Mouse (Mus musculus): Measurements from ENCODE around the gene Sdad1. TPM values are rescaled to one million over a fixed set of nuclear protein-coding genes. Genes with fewer than 3 reads are reported as not detected.

The Sdad1 gene
- polyA plus RNA-seq, 1 experiment: 83.8 TPM

DNA sequence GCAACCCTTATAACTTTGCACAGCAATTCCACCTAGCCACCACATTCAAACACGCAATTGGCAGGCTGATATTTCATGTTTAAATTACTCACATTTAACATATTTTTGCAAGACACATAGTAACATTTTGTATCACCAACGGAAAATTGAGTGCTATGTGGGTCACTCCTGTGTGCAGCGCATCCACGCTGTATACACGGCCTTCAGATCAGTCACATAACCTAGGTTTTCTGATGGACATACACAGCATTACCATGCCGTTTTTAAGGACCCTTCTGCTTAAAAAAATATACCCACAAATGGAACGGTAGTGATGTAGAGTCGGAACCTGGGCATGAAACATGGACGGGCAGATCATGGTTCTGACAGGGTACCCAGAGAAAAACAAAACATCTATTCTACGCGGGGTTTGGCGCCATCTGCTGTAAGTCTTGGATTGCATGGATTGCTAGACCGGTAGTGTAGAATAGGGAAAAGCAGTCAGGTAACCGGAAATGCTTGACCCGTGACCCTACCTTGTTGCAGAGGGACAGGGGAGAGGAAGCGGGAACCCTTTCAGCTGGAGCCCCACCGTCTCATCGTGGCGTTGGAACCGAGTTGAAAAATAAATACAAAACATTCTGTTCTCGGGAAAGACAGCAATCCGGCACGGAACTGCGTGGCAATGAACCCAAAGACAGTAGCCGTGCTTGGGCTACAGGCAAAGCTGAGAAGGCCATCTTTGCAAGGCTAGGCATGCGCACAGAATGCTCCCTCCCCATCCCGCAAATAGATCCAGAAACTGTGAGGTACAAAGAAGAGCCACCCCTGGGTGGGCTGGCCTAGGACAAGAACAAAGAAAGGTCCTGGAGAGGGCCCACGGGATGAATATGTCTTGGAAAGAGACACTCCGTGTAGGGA lies 70.7 kb downstream of the Sdad1 start:
- no peaks in the 10 kb centered on the region for H3K36me3 ChIP-seq (ENCODE audit: control insufficient read depth, insufficient read depth, low read length, poor library complexity, severe bottlenecking)
- peak overlapping the region; percentile 23; the same call in 1 of the 2 replicates for H3K27ac ChIP-seq (ENCODE audit: insufficient read depth, low read length)
- no peaks in the 10 kb centered on the region for H3K27me3 ChIP-seq (ENCODE audit: control insufficient read depth, insufficient read depth, low read length, poor library complexity, severe bottlenecking)
- peak overlapping the region; percentile 54 for H3K9ac ChIP-seq (ENCODE audit: low read depth, poor library complexity, severe bottlenecking)
- peak overlapping the region; percentile 66 for H3K4me3 ChIP-seq (ENCODE audit: low read depth, low read length)
- H3K9me3 ChIP-seq (replicated peaks; ENCODE audit: control insufficient read depth, insufficient read depth, low read length, poor library complexity, severe bottlenecking): no peaks in the 10 kb centered on the region
- TF ChIP-seq POLR2A (IDR thresholded peaks at IDR 0.05; ENCODE audit: insufficient read depth, low read length) (peak; percentile 9), EP300 (IDR thresholded peaks at IDR 0.05; ENCODE audit: insufficient read depth, low read depth, low read length) (no peak), CTCF (IDR thresholded peaks at IDR 0.05; ENCODE audit: low read depth, low read length) (peak; percentile 45)
- no peaks in the 10 kb centered on the region for H3K4me1 ChIP-seq (ENCODE audit: control insufficient read depth, insufficient read depth, low read length)

DNA sequence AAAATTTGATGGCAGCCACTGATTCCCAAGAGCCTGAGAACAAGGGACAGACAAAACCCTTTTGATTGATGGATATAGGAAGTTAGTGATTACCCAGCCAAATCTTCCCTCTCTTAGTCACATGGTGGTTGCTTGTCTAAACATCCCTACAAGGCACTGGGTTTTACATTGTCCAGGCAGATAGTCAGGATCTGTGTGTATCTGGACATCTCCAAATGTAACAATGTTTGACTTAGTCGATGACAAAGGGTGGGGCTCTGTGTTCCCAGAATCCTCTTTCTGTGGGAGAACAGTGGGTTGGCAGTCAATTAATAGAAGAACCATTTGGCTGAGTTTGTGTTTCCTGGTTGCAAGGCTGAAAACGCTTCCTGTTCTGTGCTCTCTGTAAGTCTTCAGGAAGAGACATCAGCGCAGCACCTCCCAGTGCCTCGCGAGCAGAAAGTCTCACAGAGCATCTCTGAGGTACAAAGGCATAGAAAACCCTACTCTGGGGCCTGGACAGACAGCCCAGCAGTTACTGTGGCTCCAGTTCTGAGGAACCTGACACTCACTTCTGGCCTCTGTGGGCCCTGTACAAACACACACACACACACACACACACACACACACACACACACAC lies 75.2 kb downstream of the Sdad1 start:
- H3K4me1 ChIP-seq (ENCODE audit: control insufficient read depth, insufficient read depth, low read length): no peaks in the 10 kb centered on the region
- no peaks in the 10 kb centered on the region for H3K36me3 ChIP-seq (ENCODE audit: control insufficient read depth, insufficient read depth, low read length, poor library complexity, severe bottlenecking)
- no peaks in the 10 kb centered on the region for H3K9me3 ChIP-seq (replicated peaks; ENCODE audit: control insufficient read depth, insufficient read depth, low read length, poor library complexity, severe bottlenecking)
- no peaks in the 10 kb centered on the region for H3K27me3 ChIP-seq (ENCODE audit: control insufficient read depth, insufficient read depth, low read length, poor library complexity, severe bottlenecking)
- no peak overlapping the region for H3K9ac ChIP-seq (ENCODE audit: low read depth, poor library complexity, severe bottlenecking)
- TF ChIP-seq EP300 (IDR thresholded peaks at IDR 0.05; ENCODE audit: insufficient read depth, low read depth, low read length) (no peak), CTCF (IDR thresholded peaks at IDR 0.05; ENCODE audit: low read depth, low read length) (no peak), POLR2A (IDR thresholded peaks at IDR 0.05; ENCODE audit: insufficient read depth, low read length) (no peak)
- H3K27ac ChIP-seq (ENCODE audit: insufficient read depth, low read length): no peak overlapping the region
- no peak overlapping the region for H3K4me3 ChIP-seq (ENCODE audit: low read depth, low read length)

Other genes starting within 250 kb of the Sdad1 start
- gene G3bp2, start 226.8 kb downstream of the Sdad1 start, polyA plus RNA-seq (2011; ENCODE audit: insufficient read depth, insufficient read length, low read depth, missing spikeins): 203 and 213 TPM in 2 replicates
- gene Uso1, start 172.5 kb downstream of the Sdad1 start, polyA plus RNA-seq (2011; ENCODE audit: insufficient read depth, insufficient read length, low read depth, missing spikeins): 66.0 and 72.8 TPM in 2 replicates
- not detected in 2 replicates for gene U90926, start 95.1 kb downstream of the Sdad1 start, polyA plus RNA-seq (2011; ENCODE audit: insufficient read depth, insufficient read length, low read depth, missing spikeins)
- gene Ppef2, start 54.2 kb downstream of the Sdad1 start, polyA plus RNA-seq (2011; ENCODE audit: insufficient read depth, insufficient read length, low read depth, missing spikeins): 3.2 and 3.9 TPM in 2 replicates
- gene Naaa, start 32.3 kb downstream of the Sdad1 start, polyA plus RNA-seq (2011; ENCODE audit: insufficient read depth, insufficient read length, low read depth, missing spikeins): 6.7 and 9.8 TPM in 2 replicates
- not detected in 2 replicates for gene Cxcl9, start 17.6 kb upstream of the Sdad1 start, polyA plus RNA-seq (2011; ENCODE audit: insufficient read depth, insufficient read length, low read depth, missing spikeins)
- not detected in 2 replicates for gene Art3, start 21.3 kb upstream of the Sdad1 start, polyA plus RNA-seq (2011; ENCODE audit: insufficient read depth, insufficient read length, low read depth, missing spikeins)
- 9.3 and 11.7 TPM in 2 replicates for gene Cxcl10, start 38.4 kb upstream of the Sdad1 start, polyA plus RNA-seq (2011; ENCODE audit: insufficient read depth, insufficient read length, low read depth, missing spikeins)
- 99.7 and 109 TPM in 2 replicates for gene Nup54, start 124.7 kb upstream of the Sdad1 start, polyA plus RNA-seq (2011; ENCODE audit: insufficient read depth, insufficient read length, low read depth, missing spikeins)
- gene Scarb2, start 196.4 kb upstream of the Sdad1 start, polyA plus RNA-seq (2011; ENCODE audit: insufficient read depth, insufficient read length, low read depth, missing spikeins): 62.1 and 62.8 TPM in 2 replicates
- not detected in 2 replicates for gene Fam47e, start 244.6 kb upstream of the Sdad1 start, polyA plus RNA-seq (2011; ENCODE audit: insufficient read depth, insufficient read length, low read depth, missing spikeins)

All from ES-Bruce4 (cell line).